Mouse (Mus musculus): ENCODE measurements around the gene Rrp1b.
"Not testable (repeated sequence)": the region's sequence is repeated elsewhere in the genome, so short reads cannot be mapped to it uniquely, and the experiment has no call there.

Gene Rrp1b

GRCm38 (mm10) chr17:32031684-32032083 is 4.2 kb upstream of the Rrp1b start:
- DNase-seq (ENCODE audit: low spot score in 2 of 2) = no peak

GRCm38 (mm10) chr17:32034322-32034721 is 1.6 kb upstream of the Rrp1b start:
- no peak for DNase-seq (ENCODE audit: low spot score in 2 of 2)

- DNase-seq (ENCODE audit: low spot score in 2 of 2) = no peak
These were observed 874 bp downstream of the Rrp1b start for GRCm38 (mm10) chr17:32036509-32037438.

GRCm38 (mm10) chr17:32040263-32040662 is 4.4 kb downstream of the Rrp1b start:
- DNase-seq (ENCODE audit: low spot score in 2 of 2) = no peak

GRCm38 (mm10) chr17:32046541-32046940 is 10.6 kb downstream of the Rrp1b start:
- DNase-seq (ENCODE audit: low spot score in 2 of 2) = no peak

GRCm38 (mm10) chr17:32048351-32048750 is 12.5 kb downstream of the Rrp1b start:
- DNase-seq (ENCODE audit: low spot score in 2 of 2) = no peak

- DNase-seq (ENCODE audit: low spot score in 2 of 2) = no peak
These were observed 14.0 kb downstream of the Rrp1b start for GRCm38 (mm10) chr17:32049914-32050313.

GRCm38 (mm10) chr17:32050609-32051008 is 14.7 kb downstream of the Rrp1b start:
- DNase-seq (ENCODE audit: low spot score in 2 of 2) = no peak

- no peak for DNase-seq (ENCODE audit: low spot score in 2 of 2)
These were observed 16.6 kb downstream of the Rrp1b start for GRCm38 (mm10) chr17:32052237-32053080.

GRCm38 (mm10) chr17:32053677-32054076 is 17.8 kb downstream of the Rrp1b start:
- peak; percentile 40 to 66 for DNase-seq (ENCODE audit: low spot score in 2 of 2)

GRCm38 (mm10) chr17:32057843-32058242 is 21.9 kb downstream of the Rrp1b start:
- no peak for DNase-seq (ENCODE audit: low spot score in 2 of 2)

- DNase-seq (ENCODE audit: low spot score in 2 of 2) = no peak
These were observed 23.2 kb downstream of the Rrp1b start for GRCm38 (mm10) chr17:32059084-32059483.

GRCm38 (mm10) chr17:32061219-32061618 is 25.3 kb downstream of the Rrp1b start:
- no peak for DNase-seq (ENCODE audit: low spot score in 2 of 2)

- DNase-seq (ENCODE audit: low spot score in 2 of 2) = no peak
These were observed 27.8 kb downstream of the Rrp1b start for GRCm38 (mm10) chr17:32063654-32064053.

- not testable (repeated sequence) for DNase-seq (ENCODE audit: low spot score in 2 of 2)
These were observed 28.9 kb downstream of the Rrp1b start for GRCm38 (mm10) chr17:32064762-32065161.

GRCm38 (mm10) chr17:32067541-32067940 is 31.6 kb downstream of the Rrp1b start:
- DNase-seq (ENCODE audit: low spot score in 2 of 2) = peak in 1 of 2 experiments; percentile 47

GRCm38 (mm10) chr17:32068381-32068780 is 32.5 kb downstream of the Rrp1b start:
- no peak for DNase-seq (ENCODE audit: low spot score in 2 of 2)

- DNase-seq (ENCODE audit: low spot score in 2 of 2) = no peak
These were observed 32.9 kb downstream of the Rrp1b start for GRCm38 (mm10) chr17:32068810-32069209.

- peak; percentile 83 to 84 for DNase-seq (ENCODE audit: low spot score in 2 of 2)
These were observed 37.5 kb downstream of the Rrp1b start for GRCm38 (mm10) chr17:32073359-32073758.

GRCm38 (mm10) chr17:32074658-32075057 is 38.8 kb downstream of the Rrp1b start:
- no peak for DNase-seq (ENCODE audit: low spot score in 2 of 2)

- peak in 1 of 2 experiments; percentile 35 for DNase-seq (ENCODE audit: low spot score in 2 of 2)
These were observed 39.3 kb downstream of the Rrp1b start for GRCm38 (mm10) chr17:32075164-32075563.

GRCm38 (mm10) chr17:32083351-32083750 is 47.5 kb downstream of the Rrp1b start:
- no peak for DNase-seq (ENCODE audit: low spot score in 2 of 2)
